Mouse (Mus musculus): ENCODE measurements around the gene Mief1.
A peak's percentile ranks its signal among the peaks of the same experiment; 100 is the strongest.

Mief1 gene

GRCm38 (mm10) chr15:80228071-80228800, 5.6 kb upstream of the Mief1 start:
- DNase-seq (ENCODE audit: low spot score) = no peak

GRCm38 (mm10) chr15:80232331-80232730, 1.5 kb upstream of the Mief1 start:
- no peak for DNase-seq (ENCODE audit: low spot score)

- no peak for DNase-seq (ENCODE audit: low spot score)
Observed at GRCm38 (mm10) chr15:80233053-80233452, 765 bp upstream of the Mief1 start.

- no peak for DNase-seq (ENCODE audit: low spot score)
Observed at GRCm38 (mm10) chr15:80235535-80235934, 1.7 kb downstream of the Mief1 start, which contains the start of gene AC140267.1. AC140267.1 (plus strand) TSS chr15:80235835.

GRCm38 (mm10) chr15:80248135-80248534, 14.3 kb downstream of the Mief1 start:
- no peak for DNase-seq (ENCODE audit: low spot score)

GRCm38 (mm10) chr15:80248596-80248995, 14.8 kb downstream of the Mief1 start:
- DNase-seq (ENCODE audit: low spot score) = no peak

GRCm38 (mm10) chr15:80249672-80250071, 15.9 kb downstream of the Mief1 start:
- DNase-seq (ENCODE audit: low spot score) = no peak

- no peak for DNase-seq (ENCODE audit: low spot score)
Observed at GRCm38 (mm10) chr15:80250586-80250985, 16.8 kb downstream of the Mief1 start.

GRCm38 (mm10) chr15:80253530-80253929, 19.7 kb downstream of the Mief1 start:
- no peak for DNase-seq (ENCODE audit: low spot score)

- DNase-seq (ENCODE audit: low spot score) = no peak
Observed at GRCm38 (mm10) chr15:80254207-80254606, 20.4 kb downstream of the Mief1 start.

- DNase-seq (ENCODE audit: low spot score) = peak; percentile 98
Observed at GRCm38 (mm10) chr15:80254847-80255645, 21.2 kb downstream of the Mief1 start, which contains the start of gene Atf4. Atf4 (plus strand) TSS chr15:80255184.

GRCm38 (mm10) chr15:80255646-80256121, 21.9 kb downstream of the Mief1 start:
- DNase-seq (ENCODE audit: low spot score) = peak; percentile 48

GRCm38 (mm10) chr15:80256242-80256641, 22.4 kb downstream of the Mief1 start:
- DNase-seq (ENCODE audit: low spot score) = no peak

GRCm38 (mm10) chr15:80256656-80257601, 23.1 kb downstream of the Mief1 start:
- DNase-seq (ENCODE audit: low spot score) = no peak

GRCm38 (mm10) chr15:80257602-80258239, 23.9 kb downstream of the Mief1 start:
- no peak for DNase-seq (ENCODE audit: low spot score)

GRCm38 (mm10) chr15:80258240-80259170, 24.7 kb downstream of the Mief1 start:
- DNase-seq (ENCODE audit: low spot score) = no peak

- no peak for DNase-seq (ENCODE audit: low spot score)
Observed at GRCm38 (mm10) chr15:80259406-80260045, 25.7 kb downstream of the Mief1 start.

- peak; percentile 75 for DNase-seq (ENCODE audit: low spot score)
Observed at GRCm38 (mm10) chr15:80260677-80261076, 26.9 kb downstream of the Mief1 start.

- DNase-seq (ENCODE audit: low spot score) = no peak
Observed at GRCm38 (mm10) chr15:80261100-80261499, 27.3 kb downstream of the Mief1 start.
